Mouse (Mus musculus) small intestine, adult 2 months (tissue): ENCODE results near the gene Lamb3.

Experiments used
- CTCF ChIP-seq: fragments of 200-500 bp; IDR thresholded peaks from 2 replicates; pipeline ENCODE4 v1.5.1; 2012; ENCODE audit warnings: low read depth, mild to moderate bottlenecking, control low read depth, inconsistent platforms, low read length, moderate library complexity, mixed read lengths; ENCODE audit not compliant: insufficient replicate concordance, insufficient read length; ENCODE audit errors: extremely low read depth
- POLR2A ChIP-seq: fragments of 200-500 bp; IDR thresholded peaks from 2 replicates; pipeline ENCODE4 v1.6.1; 2012; ENCODE audit warnings: low read depth, mild to moderate bottlenecking, control low read depth, inconsistent platforms, low read length, moderate library complexity

DNA sequence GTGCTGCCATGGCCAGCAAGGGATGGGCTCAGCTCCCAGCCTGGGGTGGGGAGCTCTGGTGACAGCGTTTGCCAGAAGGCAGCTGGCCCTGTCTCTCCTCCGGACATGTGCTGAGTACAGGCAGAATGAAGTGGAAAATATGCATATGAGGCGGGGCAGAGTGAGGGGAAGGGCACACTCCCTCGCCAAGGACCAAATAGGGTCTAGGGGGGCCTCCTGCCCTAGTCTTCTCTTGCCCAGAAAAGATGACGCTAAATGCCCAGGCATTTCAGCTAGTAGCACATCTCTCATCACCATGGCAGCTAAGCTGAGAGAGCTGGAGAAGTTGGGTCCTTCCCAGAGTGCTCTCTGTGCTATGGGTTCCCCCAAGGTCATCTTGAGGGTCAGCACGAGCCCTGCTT lies 109.7 kb downstream of the Lamb3 start:
- TF ChIP-seq CTCF (no peak), POLR2A (no peak)
